Mouse (Mus musculus) adrenal gland, postnatal 10 days (tissue): ENCODE results near the gene Tnfsf8. TPM values are rescaled to one million over a fixed set of nuclear protein-coding genes. Genes with fewer than 3 reads are reported as not detected.
A peak's percentile ranks its signal among the peaks of the same experiment; 100 is the strongest.

ENCODE experiments used
- DNase-seq: peaks from one replicate; pipeline ENCODE4 v3.0.0; 2021; ENCODE audit warnings: mixed read lengths
- total RNA-seq, 2 experiments: library from RNA; stranded (reverse); gene quantifications; 2 replicates each; pipeline ENCODE4 v1.2.3; 2021

Gene Tnfsf8
- total RNA-seq, 2 experiments from 2014 or later: 0.12 to 0.18 TPM

GRCm38 (mm10) chr4:63842278-63842677, 18.9 kb downstream of the Tnfsf8 start:
- no peak for DNase-seq

DNA sequence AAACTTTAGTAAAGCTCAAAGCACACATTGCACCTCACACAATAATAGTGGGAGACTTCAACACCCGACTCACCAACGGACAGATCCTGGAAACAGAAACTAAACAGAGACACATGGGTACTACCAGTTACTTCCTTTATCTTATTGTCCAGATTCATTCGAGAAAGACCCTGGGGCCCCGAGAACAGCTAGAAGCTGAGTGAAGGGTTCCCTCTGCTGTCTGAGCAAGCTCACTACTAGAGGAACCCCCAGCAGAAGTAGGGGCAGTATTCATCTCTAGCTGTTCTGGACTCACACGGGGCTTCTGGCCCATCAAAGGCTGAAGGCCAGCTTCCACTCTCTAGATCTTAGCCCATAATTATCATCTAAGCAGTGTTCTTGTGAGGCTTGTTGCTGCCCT, 20.7 kb downstream of the Tnfsf8 start:
- peak; percentile 21 for DNase-seq

GRCm38 (mm10) chr4:63823136-63823535, 38.0 kb downstream of the Tnfsf8 start:
- no peak for DNase-seq

DNA sequence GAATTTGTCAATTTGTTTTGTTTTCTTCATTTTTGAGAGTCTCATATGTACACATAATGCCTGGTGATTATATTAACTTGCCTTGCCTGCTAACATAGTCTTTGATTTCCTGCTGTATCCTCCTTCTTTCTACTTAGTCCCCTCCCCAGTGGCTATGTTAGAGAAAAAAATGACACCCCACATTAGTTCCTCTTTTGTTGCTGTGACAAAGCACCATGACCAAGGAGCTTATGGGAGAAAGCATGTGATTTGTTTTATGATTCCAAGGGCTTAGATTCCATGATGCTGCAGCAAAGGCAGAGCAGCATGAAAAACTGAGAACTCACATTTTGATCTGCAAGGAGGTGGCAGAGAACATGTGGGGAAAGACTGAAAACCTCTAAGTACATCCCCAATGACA, 43.6 kb downstream of the Tnfsf8 start:
- DNase-seq: no peak

DNA sequence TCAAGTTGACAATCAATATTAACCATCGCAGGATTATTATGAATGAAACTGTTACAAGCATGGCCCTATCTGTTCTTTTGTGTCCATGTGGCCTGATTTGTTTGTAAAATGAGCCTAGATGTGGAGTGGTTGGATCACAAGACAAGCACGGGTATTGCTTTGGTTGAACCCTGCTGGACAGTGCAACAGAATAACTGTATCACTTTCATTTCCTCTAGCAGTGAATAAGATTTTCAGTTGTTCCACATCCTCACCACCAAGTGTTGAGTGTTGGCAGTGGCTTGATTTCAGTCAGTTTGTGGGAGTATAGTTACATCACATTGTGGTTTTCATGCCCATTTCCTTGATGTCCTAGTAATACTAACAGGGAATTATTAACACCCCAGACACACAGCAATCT, 45.5 kb downstream of the Tnfsf8 start:
- DNase-seq: no peak

GRCm38 (mm10) chr4:63798083-63798482, 63.1 kb downstream of the Tnfsf8 start:
- peak; percentile 17 for DNase-seq

GRCm38 (mm10) chr4:63796527-63796926, 64.6 kb downstream of the Tnfsf8 start:
- DNase-seq: no peak

GRCm38 (mm10) chr4:63792328-63792727, 68.8 kb downstream of the Tnfsf8 start:
- DNase-seq: no peak

- no peak for DNase-seq
These were observed 75.7 kb downstream of the Tnfsf8 start for GRCm38 (mm10) chr4:63785466-63785865.

- DNase-seq: peak; percentile 4
These were observed 77.3 kb downstream of the Tnfsf8 start for GRCm38 (mm10) chr4:63783826-63784225.

DNA sequence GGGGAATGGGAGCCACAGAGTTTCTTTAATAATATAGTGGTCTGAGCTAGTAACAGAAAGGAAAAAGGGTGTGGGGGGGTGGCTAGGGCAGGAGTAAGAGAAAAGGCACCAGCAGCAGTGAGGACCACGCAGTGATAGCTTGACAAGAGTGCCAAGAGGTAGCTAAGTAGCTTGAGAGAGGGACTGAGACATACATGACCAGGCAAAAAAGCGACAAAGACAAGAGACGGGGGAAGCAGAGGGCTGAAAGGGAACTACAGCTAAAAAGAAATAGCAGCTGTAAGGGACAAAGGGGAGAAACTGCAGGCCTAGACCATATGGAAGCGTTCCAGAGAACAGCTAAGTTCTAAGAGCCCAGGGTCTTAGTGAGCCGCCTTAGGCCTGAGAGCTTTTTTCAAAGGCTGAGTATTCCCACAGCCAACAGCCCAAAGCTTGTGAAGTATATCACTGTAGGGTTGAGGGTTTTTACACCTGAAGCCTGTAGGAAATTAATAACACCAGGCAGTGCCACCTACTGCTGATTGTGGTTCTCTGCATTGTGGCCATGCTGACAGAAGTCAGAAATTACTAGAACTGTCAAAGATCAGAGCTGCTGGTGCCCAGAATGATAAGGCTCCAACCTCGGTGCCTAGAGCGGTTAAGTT, 78.1 kb downstream of the Tnfsf8 start:
- DNase-seq: no peak

Other genes with a start within 250 kb of the Tnfsf8 start
- gene Tex48, start 238.9 kb downstream of the Tnfsf8 start, total RNA-seq: not detected
- gene Gm11214, start 198.0 kb downstream of the Tnfsf8 start, total RNA-seq: not detected
- under 1 TPM; 0.21 to 0.33 TPM for gene Tnfsf15, start 116.2 kb downstream of the Tnfsf8 start, total RNA-seq
- gene Tnc, start 185.7 kb upstream of the Tnfsf8 start, total RNA-seq: 10 to 100 TPM; 11.0 to 15.3 TPM